Mouse (Mus musculus): ENCODE results near the gene Sergef.

Sergef gene

GRCm38 (mm10) chr7:46447473-46448165 is 192.0 kb downstream of the Sergef start:
- no peak for DNase-seq (ENCODE audit: low spot score)

GRCm38 (mm10) chr7:46445896-46446295 is 193.7 kb downstream of the Sergef start:
- no peak for DNase-seq (ENCODE audit: low spot score)

GRCm38 (mm10) chr7:46443163-46443562 is 196.4 kb downstream of the Sergef start:
- no peak for DNase-seq (ENCODE audit: low spot score)

- no peak for DNase-seq (ENCODE audit: low spot score)
Observed at GRCm38 (mm10) chr7:46438537-46439141, 201.0 kb downstream of the Sergef start.

- DNase-seq (ENCODE audit: low spot score), result no peak
Observed at GRCm38 (mm10) chr7:46435833-46436232, 203.8 kb downstream of the Sergef start.

- DNase-seq (ENCODE audit: low spot score), result peak; percentile 31
Observed at GRCm38 (mm10) chr7:46433874-46434273, 205.7 kb downstream of the Sergef start.

GRCm38 (mm10) chr7:46425012-46425411 is 214.6 kb downstream of the Sergef start:
- DNase-seq (ENCODE audit: low spot score), result no peak

GRCm38 (mm10) chr7:46423951-46424350 is 215.7 kb downstream of the Sergef start:
- no peak for DNase-seq (ENCODE audit: low spot score)

GRCm38 (mm10) chr7:46422764-46423412 is 216.7 kb downstream of the Sergef start:
- peak; percentile 72 for DNase-seq (ENCODE audit: low spot score)

GRCm38 (mm10) chr7:46422052-46422763 is 217.4 kb downstream of the Sergef start:
- DNase-seq (ENCODE audit: low spot score), result no peak

- DNase-seq (ENCODE audit: low spot score), result no peak
Observed at GRCm38 (mm10) chr7:46421535-46421934, 218.1 kb downstream of the Sergef start.

- peak; percentile 35 for DNase-seq (ENCODE audit: low spot score)
Observed at GRCm38 (mm10) chr7:46418102-46418622, 221.4 kb downstream of the Sergef start.

GRCm38 (mm10) chr7:46417467-46417866 is 222.1 kb downstream of the Sergef start:
- DNase-seq (ENCODE audit: low spot score), result no peak

- DNase-seq (ENCODE audit: low spot score), result no peak
Observed at GRCm38 (mm10) chr7:46415818-46416425, 223.7 kb downstream of the Sergef start.

- DNase-seq (ENCODE audit: low spot score), result no peak
Observed at GRCm38 (mm10) chr7:46413959-46414725, 225.5 kb downstream of the Sergef start.

- no peak for DNase-seq (ENCODE audit: low spot score)
Observed at GRCm38 (mm10) chr7:46412823-46413222, 226.8 kb downstream of the Sergef start.

GRCm38 (mm10) chr7:46410727-46411126 is 228.9 kb downstream of the Sergef start:
- no peak for DNase-seq (ENCODE audit: low spot score)

- no peak for DNase-seq (ENCODE audit: low spot score)
Observed at GRCm38 (mm10) chr7:46409204-46409789, 230.3 kb downstream of the Sergef start.

GRCm38 (mm10) chr7:46408606-46409005 is 231.0 kb downstream of the Sergef start:
- no peak for DNase-seq (ENCODE audit: low spot score)

- no peak for DNase-seq (ENCODE audit: low spot score)
Observed at GRCm38 (mm10) chr7:46404756-46405155, 234.9 kb downstream of the Sergef start.

Measured in retina, embryonic 14.5 days (tissue).